Mouse (Mus musculus) midbrain, embryonic 12.5 days (tissue): ENCODE measurements around the gene Riox1. TPM values are rescaled to one million over a fixed set of nuclear protein-coding genes. Genes with fewer than 3 reads are reported as not detected.
"Not testable (repeated sequence)": the region's sequence is repeated elsewhere in the genome, so short reads cannot be mapped to it uniquely, and the experiment has no call there.

ENCODE experiments used
- ATAC-seq: fragments of 200-750 bp; cut with Nextera tagmentation; 2 replicates; pipeline ENCODE4 v1.8.0; 2017; ENCODE audit warnings: low read depth, moderate TSS enrichment, moderate library complexity; ENCODE audit not compliant: low FRiP score
- H3K27ac ChIP-seq: fragments of 300-500 bp; sonication (generic); replicated peaks from 2 replicates; pipeline ENCODE4 v1.5.1; 2016; ENCODE audit warnings: mild to moderate bottlenecking
- H3K27me3 ChIP-seq: fragments of 300-500 bp; sonication (generic); 2 replicates; pipeline ENCODE4 v1.6.1; 2016; ENCODE audit warnings: mild to moderate bottlenecking
- H3K36me3 ChIP-seq: fragments of 300-500 bp; sonication (generic); 2 replicates; pipeline ENCODE4 v1.6.1; 2016
- H3K4me1 ChIP-seq: fragments of 300-500 bp; sonication (generic); 2 replicates; pipeline ENCODE4 v1.6.1; 2016
- H3K4me2 ChIP-seq: fragments of 300-500 bp; sonication (generic); replicated peaks from 2 replicates; pipeline ENCODE4 v1.6.1; 2016; ENCODE audit warnings: mild to moderate bottlenecking, moderate library complexity
- H3K4me3 ChIP-seq: fragments of 300-500 bp; sonication (generic); 2 replicates; pipeline ENCODE4 v1.5.1; 2016; ENCODE audit warnings: mild to moderate bottlenecking
- H3K9ac ChIP-seq: fragments of 300-500 bp; sonication (generic); replicated peaks from 2 replicates; pipeline ENCODE4 v1.6.1; 2016; ENCODE audit warnings: mild to moderate bottlenecking, moderate library complexity
- H3K9me3 ChIP-seq: fragments of 300-500 bp; sonication (generic); 2 replicates; pipeline ENCODE4 v1.6.1; 2016; ENCODE audit warnings: mild to moderate bottlenecking
- WGBS: fragments of 180-500 bp; shearing (Covaris S2); methylation state at CpG from one replicate; pipeline ENCODE4 v1.1.7; 2016; 5-methylcytosine and 5-hydroxymethylcytosine counted together
- polyA plus RNA-seq: library from polyadenylated mRNA; unstranded; fragments of >200 nt; fragmentation: Nextera tagmentation; extraction: Ambion mirVana; gene quantifications from 2 replicates; pipeline ENCODE4 v1.2.1, GENCODE M21; 2016

The Riox1 gene
- polyA plus RNA-seq, 1 experiment from 2014 or later: 16.7 TPM

DNA sequence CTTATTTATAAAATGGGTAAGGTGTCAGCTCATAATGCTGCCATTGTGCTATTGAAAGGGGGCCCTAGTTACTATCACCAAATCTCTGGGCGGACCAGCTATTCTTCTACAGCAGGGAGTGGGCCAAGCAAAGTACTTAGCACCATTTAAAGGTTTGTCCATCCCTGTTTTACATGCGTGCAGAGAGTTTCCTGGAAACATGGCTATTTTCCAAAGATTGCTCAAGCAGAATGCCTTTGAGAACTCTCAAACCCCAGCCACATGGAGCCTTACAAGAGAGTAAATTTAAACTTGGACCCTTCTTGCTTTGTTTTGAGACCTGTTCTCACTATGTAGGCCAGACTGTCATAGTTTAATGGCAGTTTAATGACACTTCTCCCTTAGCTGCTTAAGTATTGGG lies 24.3 kb upstream of the Riox1 start:
- peaks cover 15% of the 10 kb centered on the region for H3K4me1 ChIP-seq
- H3K4me2 ChIP-seq: no peak overlapping the region
- no peaks in the 10 kb centered on the region for H3K36me3 ChIP-seq
- H3K27ac ChIP-seq: no peak overlapping the region
- H3K27me3 ChIP-seq: no peaks in the 10 kb centered on the region
- ATAC-seq: no peak
- H3K4me3 ChIP-seq: no peak overlapping the region
- no peak overlapping the region for H3K9ac ChIP-seq
- WGBS: 96% methylated on average over 2 of the region's 2 CpGs
- no peaks in the 10 kb centered on the region for H3K9me3 ChIP-seq

DNA sequence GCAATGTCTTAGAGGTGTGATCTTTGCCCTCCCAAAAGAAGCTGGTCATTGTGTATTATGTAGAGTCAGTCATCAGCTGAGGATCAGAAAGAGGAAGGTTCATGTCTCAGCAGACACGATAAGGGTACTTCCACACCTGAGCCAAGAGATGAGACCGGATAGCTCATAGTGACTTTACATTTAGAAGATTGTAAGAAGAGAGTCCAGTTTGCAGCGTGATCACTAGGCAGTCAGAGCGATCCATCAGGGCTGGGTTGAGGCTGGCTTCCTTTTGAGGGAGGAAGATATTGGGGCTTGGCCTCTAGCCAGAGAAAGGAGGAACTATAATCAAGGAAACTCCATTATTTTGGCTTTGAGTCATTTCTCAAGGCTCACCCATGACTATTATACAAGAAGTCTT lies 22.7 kb upstream of the Riox1 start:
- Histone ChIP-seq H3K4me1 (peaks cover 12% of the 10 kb centered on the region), H3K36me3 (no peaks in the 10 kb centered on the region), H3K27me3 (no peaks in the 10 kb centered on the region), H3K27ac (no peak overlapping the region), H3K4me2 (no peak overlapping the region), H3K9ac (no peak overlapping the region), H3K9me3 (no peaks in the 10 kb centered on the region), H3K4me3 (no peak overlapping the region)
- 85% methylated on average over 4 of the region's 4 CpGs for WGBS
- no peak for ATAC-seq

DNA sequence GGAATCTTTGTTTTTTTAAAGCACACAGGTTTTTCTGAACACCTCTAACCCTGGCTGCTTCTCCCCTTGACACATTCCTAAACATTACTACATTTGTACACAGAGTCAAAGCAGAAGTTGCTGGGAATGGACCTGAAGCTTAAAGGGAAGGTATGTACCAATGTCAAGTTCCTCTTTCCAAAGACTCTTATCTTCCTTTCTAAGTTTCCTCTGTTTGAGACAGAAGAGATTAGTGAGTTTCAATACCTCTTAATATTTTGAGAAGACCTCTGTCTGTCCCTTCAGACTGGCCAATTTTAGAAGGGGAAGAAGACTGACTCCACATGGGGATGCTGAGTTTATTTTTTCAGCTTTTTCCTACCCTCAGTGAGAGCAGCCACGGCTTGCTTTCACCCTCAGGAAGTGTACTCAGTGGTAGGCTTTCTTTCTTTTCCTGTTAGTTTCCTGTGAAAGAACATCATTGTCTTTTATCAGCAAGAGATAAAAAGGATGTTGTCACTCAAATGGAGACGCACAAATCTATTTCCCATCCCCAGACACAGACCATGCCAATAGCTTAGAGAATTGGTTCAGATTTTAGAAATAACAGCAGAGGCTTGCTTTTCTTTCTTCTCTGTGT lies 21.1 kb upstream of the Riox1 start:
- ATAC-seq: no peak
- H3K27ac ChIP-seq: no peak overlapping the region

DNA sequence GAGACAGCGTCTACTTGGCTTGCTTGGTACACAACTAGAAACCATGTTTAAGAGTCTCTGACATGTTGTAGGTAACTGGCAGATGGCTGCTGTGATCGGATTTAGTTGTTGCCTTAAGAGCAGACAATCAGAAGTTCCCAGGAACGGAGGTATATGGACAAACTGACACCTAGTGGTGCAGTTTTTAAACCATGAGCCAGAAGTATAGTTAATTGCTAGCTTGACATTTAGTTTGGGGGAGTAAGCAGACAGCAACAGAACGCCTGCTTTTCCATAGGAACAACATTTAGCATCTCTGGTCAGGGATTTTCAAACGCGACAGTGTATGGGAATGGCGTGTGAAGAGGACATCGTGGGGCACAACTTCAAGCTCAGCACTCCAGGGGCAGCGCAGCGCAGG lies 12.8 kb upstream of the Riox1 start:
- Histone ChIP-seq H3K4me3 (no peak overlapping the region), H3K9me3 (0 out of 2 replicates have a peak, but pooled peaks cover 3% of the 10 kb centered on the region), H3K4me2 (no peak overlapping the region), H3K27me3 (no peaks in the 10 kb centered on the region), H3K9ac (no peak overlapping the region), H3K36me3 (no peaks in the 10 kb centered on the region), H3K27ac (no peak overlapping the region), H3K4me1 (no peaks in the 10 kb centered on the region; the same call in 1 of the 2 replicates)
- no peak for ATAC-seq
- 70% methylated on average over 10 of the region's 10 CpGs for WGBS

More for the DNA sequence above, 21.1 kb upstream of the Riox1 start:
- Histone ChIP-seq H3K4me2 (no peak overlapping the region), H3K27me3 (no peaks in the 10 kb centered on the region), H3K4me1 (no peaks in the 10 kb centered on the region; the same call in 1 of the 2 replicates), H3K4me3 (no peak overlapping the region), H3K9ac (no peak overlapping the region), H3K9me3 (0 out of 2 replicates have a peak, but pooled peaks cover under 1% of the 10 kb centered on the region), H3K36me3 (no peaks in the 10 kb centered on the region)
- WGBS: 43% methylated on average over 2 of the region's 2 CpGs

DNA sequence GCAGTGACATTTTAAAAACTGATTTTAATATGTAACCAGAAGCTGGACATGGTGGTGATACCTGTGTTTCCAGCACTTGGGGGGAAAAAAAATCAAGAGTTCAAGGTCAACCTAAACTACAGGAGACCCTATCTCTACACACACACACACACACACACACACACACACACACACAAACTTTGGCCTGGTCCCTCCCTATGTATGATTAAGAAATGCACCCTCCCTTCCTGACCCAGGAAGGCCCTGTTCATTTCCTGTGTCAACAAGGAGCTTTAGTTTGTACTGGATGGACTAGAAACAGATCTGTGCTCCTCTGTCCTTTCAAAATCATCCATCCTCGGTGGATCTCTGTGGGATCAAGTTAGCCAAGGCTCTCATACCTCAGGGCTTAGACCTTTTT lies 11.8 kb upstream of the Riox1 start:
- not testable (repeated sequence) for H3K4me2 ChIP-seq, H3K9ac ChIP-seq, H3K27ac ChIP-seq, H3K36me3 ChIP-seq, H3K4me1 ChIP-seq, H3K4me3 ChIP-seq, ATAC-seq, H3K9me3 ChIP-seq, H3K27me3 ChIP-seq
- 35% methylated on average over 1 of the region's 1 CpGs for whole genome bisulfite sequencing

DNA sequence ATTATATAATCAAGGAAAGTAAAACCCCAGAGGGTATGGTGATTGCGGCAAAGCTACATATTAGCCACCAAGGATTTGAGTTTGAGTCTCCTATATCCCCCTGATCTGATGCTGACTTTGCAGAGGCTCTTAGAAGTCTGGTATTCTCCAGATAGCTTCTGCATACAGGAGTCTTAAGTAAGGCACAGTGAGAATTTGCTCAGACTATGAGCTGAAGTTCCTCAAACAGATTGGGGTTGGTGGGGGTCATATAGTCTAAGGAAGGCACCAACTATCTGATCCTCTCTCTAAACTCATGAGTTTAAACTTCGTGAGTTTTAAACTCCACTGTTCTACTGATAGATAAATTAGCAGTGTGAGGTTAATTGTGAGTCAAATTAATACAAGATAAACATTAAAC lies 11.1 kb upstream of the Riox1 start:
- H3K27me3 ChIP-seq: no peaks in the 10 kb centered on the region
- H3K36me3 ChIP-seq: no peaks in the 10 kb centered on the region
- 75% methylated on average over 2 of the region's 2 CpGs for WGBS
- H3K4me2 ChIP-seq: no peak overlapping the region
- H3K4me3 ChIP-seq: no peak overlapping the region
- ATAC-seq: no peak
- H3K27ac ChIP-seq: no peak overlapping the region
- H3K4me1 ChIP-seq: no peaks in the 10 kb centered on the region
- H3K9ac ChIP-seq: no peak overlapping the region
- 0 out of 2 replicates have a peak, but pooled peaks cover 2% of the 10 kb centered on the region for H3K9me3 ChIP-seq

DNA sequence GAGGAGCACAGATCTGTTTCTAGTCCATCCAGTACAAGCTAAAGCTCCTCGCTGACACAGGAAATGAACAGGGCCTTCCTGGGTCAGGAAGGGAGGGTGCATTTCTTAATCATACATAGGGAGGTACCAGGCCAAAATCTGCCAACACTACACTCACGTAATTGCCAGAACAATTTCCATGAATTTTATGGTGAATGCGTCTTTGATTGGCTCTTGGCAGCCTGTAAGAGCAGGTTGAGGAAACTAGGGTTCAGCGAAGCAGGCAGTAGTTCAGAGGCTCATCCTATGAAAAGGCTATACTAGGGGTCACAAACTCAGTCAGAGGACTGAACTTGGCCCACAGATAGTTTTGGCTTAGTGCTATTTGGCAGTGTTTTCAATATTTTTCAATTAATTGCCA lies 10.4 kb upstream of the Riox1 start:
- Histone ChIP-seq H3K27me3 (no peaks in the 10 kb centered on the region), H3K4me3 (no peak overlapping the region), H3K9me3 (no peaks in the 10 kb centered on the region), H3K36me3 (no peaks in the 10 kb centered on the region), H3K4me1 (no peaks in the 10 kb centered on the region), H3K9ac (no peak overlapping the region), H3K27ac (no peak overlapping the region), H3K4me2 (no peak overlapping the region)
- ATAC-seq: no peak
- WGBS: 52% methylated on average over 4 of the region's 4 CpGs

DNA sequence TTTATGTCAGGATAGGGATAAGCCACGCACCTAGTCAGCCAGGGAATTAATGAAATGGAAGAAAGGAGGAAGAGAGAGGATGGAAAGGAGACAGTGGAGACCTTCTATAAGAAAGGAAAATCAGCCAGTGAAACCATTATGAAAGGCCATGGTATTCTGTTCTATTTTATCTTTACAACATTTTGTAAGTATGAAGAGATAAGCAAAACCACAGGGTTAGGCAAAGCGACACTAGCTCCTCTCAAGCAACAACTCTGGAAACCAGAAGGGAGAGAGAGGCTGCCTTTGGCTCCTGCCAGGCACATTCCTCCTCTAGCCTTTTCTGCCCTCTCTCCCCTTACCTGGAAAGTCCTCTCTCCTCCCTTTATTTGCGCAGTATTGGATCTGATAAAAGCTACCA lies 8.5 kb upstream of the Riox1 start:
- no peaks in the 10 kb centered on the region for H3K9me3 ChIP-seq
- no peaks in the 10 kb centered on the region for H3K4me1 ChIP-seq
- no peak overlapping the region for H3K4me2 ChIP-seq
- no peaks in the 10 kb centered on the region for H3K36me3 ChIP-seq
- H3K9ac ChIP-seq: no peak overlapping the region
- no peaks in the 10 kb centered on the region for H3K27me3 ChIP-seq
- WGBS: 87% methylated on average over 3 of the region's 3 CpGs
- no peak overlapping the region for H3K4me3 ChIP-seq
- H3K27ac ChIP-seq: no peak overlapping the region
- no peak for ATAC-seq

DNA sequence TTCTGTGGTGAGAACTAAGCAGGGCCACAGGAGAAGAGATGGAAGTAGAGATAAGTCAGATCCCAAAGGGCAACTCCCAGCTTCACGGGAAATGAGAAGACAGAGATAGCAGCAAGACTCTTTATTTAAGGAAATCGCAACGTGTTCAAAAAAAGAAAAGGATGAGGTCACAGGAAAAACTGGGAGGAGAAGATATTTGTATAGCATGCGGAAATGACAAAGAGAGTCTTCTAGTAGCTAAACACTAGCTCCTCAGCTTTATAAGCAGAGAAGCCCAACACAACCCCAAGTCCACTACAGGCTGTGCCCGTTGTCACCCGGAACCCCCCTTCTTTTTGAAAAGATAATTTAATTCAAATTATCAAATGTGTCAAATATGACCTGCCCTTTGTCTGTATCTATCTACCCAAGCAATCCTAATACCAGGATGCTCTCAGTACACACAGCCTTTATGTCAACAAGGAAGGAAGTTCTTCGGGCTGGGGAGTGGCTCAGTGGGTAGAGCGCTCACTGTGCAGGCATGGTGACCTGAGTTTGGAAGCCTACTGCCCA lies 3.1 kb upstream of the Riox1 start:
- no peaks in the 10 kb centered on the region for H3K9me3 ChIP-seq
- no peak for ATAC-seq
- WGBS: 92% methylated on average over 8 of the region's 8 CpGs
- peaks cover 14% of the 10 kb centered on the region for H3K4me1 ChIP-seq
- H3K4me2 ChIP-seq: no peak overlapping the region
- H3K4me3 ChIP-seq: no peak overlapping the region
- H3K9ac ChIP-seq: no peak overlapping the region
- H3K27ac ChIP-seq: no peak overlapping the region
- H3K27me3 ChIP-seq: 0 out of 2 replicates have a peak, but pooled peaks cover 5% of the 10 kb centered on the region
- no peaks in the 10 kb centered on the region for H3K36me3 ChIP-seq

DNA sequence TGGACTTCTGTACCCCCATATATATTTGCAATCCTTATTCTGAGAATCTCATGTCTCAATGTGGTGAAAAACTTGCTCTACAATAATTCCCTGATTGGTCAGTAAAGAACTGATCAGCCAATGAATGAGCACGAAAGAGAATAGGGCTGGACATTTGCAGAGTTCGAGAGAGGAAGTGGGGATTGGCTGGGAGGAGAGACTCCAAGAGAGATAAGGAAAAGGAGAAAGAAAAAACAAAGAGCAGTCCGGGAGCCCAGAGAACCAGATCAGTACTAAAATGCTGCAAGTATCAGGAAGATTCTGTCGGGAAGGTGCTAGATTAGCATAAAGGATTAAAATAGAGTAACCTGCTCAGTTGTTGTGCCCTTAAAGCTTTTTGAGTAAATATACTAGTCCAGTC lies 1.4 kb upstream of the Riox1 start:
- H3K27me3 ChIP-seq: 0 out of 2 replicates have a peak, but pooled peaks cover 5% of the 10 kb centered on the region
- no peaks in the 10 kb centered on the region for H3K9me3 ChIP-seq
- H3K27ac ChIP-seq: no peak overlapping the region
- H3K36me3 ChIP-seq: 0 out of 2 replicates have a peak, but pooled peaks cover 5% of the 10 kb centered on the region
- no peak overlapping the region for H3K9ac ChIP-seq
- 87% methylated on average over 4 of the region's 4 CpGs for WGBS
- peaks cover 26% of the 10 kb centered on the region for H3K4me1 ChIP-seq
- no peak overlapping the region for H3K4me3 ChIP-seq
- ATAC-seq: no peak
- H3K4me2 ChIP-seq: no peak overlapping the region

DNA sequence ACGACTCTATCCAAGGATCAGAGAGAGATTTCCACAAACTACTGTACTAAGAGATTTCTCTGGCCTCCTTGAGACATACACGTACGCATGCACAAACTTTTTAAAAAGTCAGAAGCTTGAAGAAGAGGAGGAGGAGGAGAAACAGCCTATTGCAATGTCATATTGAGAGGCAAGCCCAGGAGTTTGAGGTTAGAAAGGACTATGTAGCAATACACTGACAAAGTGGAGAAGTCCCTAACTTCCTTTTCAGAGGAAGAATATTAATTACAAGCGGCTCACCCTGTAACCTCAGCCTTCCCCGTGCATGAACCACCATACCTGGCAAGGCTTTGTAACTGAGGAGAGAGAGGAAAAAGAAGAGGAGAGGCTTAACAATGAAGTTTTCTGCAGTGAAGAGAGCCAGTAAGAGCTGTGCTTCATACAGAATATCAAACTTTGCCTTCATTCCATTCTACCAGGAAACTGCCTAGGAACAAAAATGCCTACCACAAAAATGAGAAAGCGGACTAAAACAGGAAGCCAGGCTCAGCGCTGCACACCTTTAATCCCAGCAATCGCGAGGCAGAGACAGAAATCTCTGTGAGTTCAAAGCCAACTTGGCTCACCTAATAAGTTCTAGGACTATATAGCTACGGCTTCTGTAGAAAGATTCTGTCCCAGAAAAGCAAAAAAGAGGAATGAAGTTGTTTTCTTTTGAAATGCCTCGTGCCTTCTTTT lies 474 bp upstream of the Riox1 start:
- Histone ChIP-seq H3K36me3 (0 out of 2 replicates have a peak, but pooled peaks cover 5% of the 10 kb centered on the region), H3K4me1 (peaks cover 26% of the 10 kb centered on the region), H3K4me2 (peak overlapping the region; percentile 84), H3K9me3 (no peaks in the 10 kb centered on the region), H3K4me3 (peak overlapping the region; percentile 65), H3K27ac (no peak overlapping the region), H3K9ac (peak overlapping the region; percentile 81), H3K27me3 (0 out of 2 replicates have a peak, but pooled peaks cover 5% of the 10 kb centered on the region)
- ATAC-seq: peak; percentile 45; the same call in 1 of the 2 replicates
- WGBS: 26% methylated on average over 11 of the region's 11 CpGs
